Mouse (Mus musculus) liver, adult 2 months (tissue): ENCODE results near the gene Lgmn. TPM values are rescaled to one million over a fixed set of nuclear protein-coding genes. Genes with fewer than 3 reads are reported as not detected.

ENCODE experiments used
- DNase-seq: peaks from one replicate; pipeline ENCODE4 v3.0.0-alpha.2; 2011; ENCODE audit warnings: low read depth, low spot score; ENCODE audit errors: extremely low read depth
- H3K27ac ChIP-seq: fragments of 200-500 bp; replicated peaks from 2 replicates; pipeline ENCODE4 v1.5.1; 2012; ENCODE audit warnings: low read depth, mild to moderate bottlenecking, control low read depth, inconsistent platforms, low read length; ENCODE audit not compliant: insufficient read depth
- H3K27me3 ChIP-seq: fragments of 200-500 bp; 2 replicates; pipeline ENCODE4 v1.6.1; 2012; ENCODE audit warnings: mild to moderate bottlenecking, moderate library complexity, low read length, inconsistent platforms; ENCODE audit not compliant: control insufficient read depth, insufficient read depth
- H3K36me3 ChIP-seq: fragments of 200-500 bp; 2 replicates; pipeline ENCODE4 v1.6.1; 2012; ENCODE audit warnings: low read length, inconsistent platforms; ENCODE audit not compliant: control insufficient read depth, insufficient read depth
- H3K4me1 ChIP-seq: fragments of 200-500 bp; 2 replicates; pipeline ENCODE4 v1.6.1; 2011; ENCODE audit warnings: low read length; ENCODE audit not compliant: control insufficient read depth, insufficient read depth
- H3K4me3 ChIP-seq: fragments of 200-500 bp; 2 replicates; pipeline ENCODE4 v1.5.1; 2011; ENCODE audit warnings: low read depth, mild to moderate bottlenecking, control low read depth, low read length, moderate library complexity; ENCODE audit not compliant: insufficient read depth
- H3K79me2 ChIP-seq: fragments of 200-500 bp; 2 replicates; pipeline ENCODE4 v1.6.1; 2012; ENCODE audit warnings: inconsistent platforms, mild to moderate bottlenecking, low read length, moderate library complexity; ENCODE audit not compliant: control insufficient read depth, insufficient read depth
- H3K9ac ChIP-seq: fragments of 200-500 bp; 2 replicates; pipeline ENCODE4 v1.6.1; 2012; ENCODE audit warnings: low read depth, mild to moderate bottlenecking, control low read depth, inconsistent platforms, low read length
- CTCF ChIP-seq: fragments of 200-500 bp; IDR thresholded peaks from 2 replicates; pipeline ENCODE4 v1.5.1; 2011; ENCODE audit warnings: low read depth, low read length, control low read depth
- POLR2A ChIP-seq: fragments of 200-500 bp; IDR thresholded peaks from 2 replicates; pipeline ENCODE4 v1.6.1; 2011; ENCODE audit warnings: low read length, control low read depth; ENCODE audit not compliant: insufficient read depth; ENCODE audit errors: extremely low read depth
- WGBS: fragments of 180-500 bp; shearing (Covaris S2); methylation state at CpG from one replicate; pipeline ENCODE4 v1.1.7; 2018; 5-methylcytosine and 5-hydroxymethylcytosine counted together
- polyA plus RNA-seq: library from polyadenylated mRNA; depleted of rRNA; stranded (reverse); fragments of >200 nt; gene quantifications from 2 replicates; pipeline ENCODE4 v1.2.3, GENCODE M21; 2012; rRNA removed
- total RNA-seq: library from RNA; depleted of rRNA; stranded (reverse); fragments of >200 nt; gene quantifications from 2 replicates; pipeline ENCODE4 v1.2.3, GENCODE M21; 2014; rRNA removed

The Lgmn gene
- 59.6 and 60.6 TPM in 2 replicates for total RNA-seq
- polyA plus RNA-seq = 33.5 and 48.5 TPM in 2 replicates

DNA sequence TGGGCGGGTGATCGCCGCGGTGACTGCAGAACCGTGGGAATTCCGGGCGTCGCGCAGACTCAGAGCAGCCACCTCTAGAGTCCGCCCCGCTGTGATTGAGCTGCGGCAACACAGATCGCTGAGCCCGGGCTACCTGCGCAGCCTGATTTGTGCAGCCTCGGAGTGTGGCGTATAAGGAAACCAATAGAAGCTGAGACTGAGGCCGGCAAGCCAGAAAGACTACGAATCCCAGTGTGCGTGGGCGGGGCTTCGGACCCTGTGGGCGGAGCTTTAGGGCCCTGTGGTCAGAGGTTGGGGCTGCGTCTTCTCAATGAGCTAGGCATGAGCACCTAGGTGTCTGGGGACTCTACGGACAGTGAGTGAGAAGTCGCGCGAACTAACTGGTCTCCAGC, at the start of gene Lgmn:
Lgmn (minus strand) TSS at position 182 of the 392 bp plus-strand sequence.
- peak within 1 kb of the TSS; percentile 71 for H3K9ac ChIP-seq
- peak within 1 kb of the TSS; percentile 70 for H3K4me3 ChIP-seq
- TF ChIP-seq CTCF (no peak), POLR2A (0 out of 2 replicates have a peak, but pooled peaks have one; percentile 48)
- peaks cover 2% of the 10 kb centered on the region; the same call in 1 of the 2 replicates for H3K79me2 ChIP-seq
- H3K36me3 ChIP-seq = no peaks in the 10 kb centered on the region
- no peaks in the 10 kb centered on the region for H3K27me3 ChIP-seq
- H3K4me1 ChIP-seq = peaks cover 4% of the 10 kb centered on the region; the same call in 1 of the 2 replicates
- peak; percentile 94 for DNase-seq
- WGBS = under 1% methylated on average over 28 of the region's 28 CpGs
- peak within 1 kb of the TSS; percentile 64 for H3K27ac ChIP-seq

DNA sequence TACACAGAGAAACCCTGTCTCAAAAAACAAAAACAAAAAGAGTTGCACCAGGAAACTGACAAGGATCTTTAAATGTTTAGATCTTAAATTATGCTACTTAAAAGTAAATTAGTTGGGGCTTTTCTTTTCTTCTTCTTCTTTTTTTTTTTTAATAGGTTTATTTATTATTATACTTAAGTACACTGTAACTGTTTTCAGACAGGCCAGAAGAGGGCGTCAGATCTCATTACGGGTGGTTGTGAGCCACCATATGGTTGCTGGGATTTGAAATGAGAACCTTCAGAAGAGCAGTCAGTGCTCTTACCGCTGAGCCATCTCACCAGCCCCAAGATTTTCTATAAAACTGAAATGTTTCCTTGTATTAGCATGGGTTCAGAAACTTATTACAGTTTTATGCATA, 45.3 kb upstream of the Lgmn start:
- TF ChIP-seq POLR2A (no peak), CTCF (no peak)
- peaks cover 77% of the 10 kb centered on the region for H3K36me3 ChIP-seq
- no peaks in the 10 kb centered on the region for H3K27me3 ChIP-seq
- H3K27ac ChIP-seq = no peak overlapping the region
- no peaks in the 10 kb centered on the region for H3K4me1 ChIP-seq
- DNase-seq = no peak
- no peaks in the 10 kb centered on the region for H3K79me2 ChIP-seq
- H3K4me3 ChIP-seq = no peak overlapping the region
- H3K9ac ChIP-seq = no peak overlapping the region
- 73% methylated on average over 3 of the region's 3 CpGs for WGBS

DNA sequence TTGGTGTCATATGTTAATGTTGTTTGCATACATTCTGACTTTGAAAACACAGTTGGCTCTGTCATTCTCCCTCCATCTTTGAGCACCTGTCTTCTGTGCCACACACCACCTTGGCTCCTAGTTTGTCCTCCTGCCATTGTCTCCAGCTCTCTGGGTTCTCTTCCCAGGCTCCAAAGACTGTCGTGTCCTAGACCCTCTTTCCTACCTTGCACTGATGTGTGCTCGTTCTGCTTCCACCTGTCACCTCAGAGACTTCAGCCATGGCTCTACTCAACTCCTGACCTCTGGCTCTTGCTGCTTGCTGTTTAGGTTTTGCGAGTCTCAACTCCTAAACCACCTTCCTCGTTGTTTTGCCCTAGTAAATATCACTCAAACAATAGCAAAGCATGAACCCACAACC, 40.9 kb upstream of the Lgmn start:
- Histone ChIP-seq H3K4me3 (no peak overlapping the region), H3K27me3 (no peaks in the 10 kb centered on the region), H3K4me1 (no peaks in the 10 kb centered on the region), H3K9ac (no peak overlapping the region), H3K36me3 (peaks cover 70% of the 10 kb centered on the region), H3K27ac (no peak overlapping the region), H3K79me2 (no peaks in the 10 kb centered on the region)
- DNase-seq = no peak
- WGBS = 95% methylated on average over 4 of the region's 4 CpGs
- TF ChIP-seq CTCF (no peak), POLR2A (no peak)

DNA sequence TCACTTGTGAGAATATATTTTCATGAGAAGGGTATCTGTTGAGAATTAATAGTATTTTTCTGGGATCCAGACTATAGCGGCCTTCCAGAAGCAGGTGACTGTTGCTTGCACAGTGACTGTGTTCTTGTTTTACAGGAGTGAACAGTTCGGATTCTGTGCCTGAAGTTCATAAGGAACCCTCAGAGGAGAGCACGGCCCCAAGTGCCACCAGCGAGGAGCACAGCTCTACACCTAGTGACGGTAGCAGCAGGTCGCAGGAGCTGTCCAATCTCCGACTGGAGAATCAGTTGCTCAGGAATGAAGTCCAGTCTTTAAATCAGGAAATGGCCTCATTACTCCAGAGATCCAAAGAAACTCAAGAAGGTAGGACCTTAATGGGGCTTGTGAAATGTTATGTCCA, 34.8 kb upstream of the Lgmn start:
- Histone ChIP-seq H3K9ac (no peak overlapping the region), H3K4me1 (peaks cover 4% of the 10 kb centered on the region), H3K36me3 (peaks cover 47% of the 10 kb centered on the region), H3K27me3 (no peaks in the 10 kb centered on the region), H3K79me2 (no peaks in the 10 kb centered on the region), H3K4me3 (no peak overlapping the region), H3K27ac (no peak overlapping the region)
- no peak for TF ChIP-seq CTCF
- TF ChIP-seq POLR2A = no peak
- WGBS = 95% methylated on average over 7 of the region's 7 CpGs
- DNase-seq = no peak

DNA sequence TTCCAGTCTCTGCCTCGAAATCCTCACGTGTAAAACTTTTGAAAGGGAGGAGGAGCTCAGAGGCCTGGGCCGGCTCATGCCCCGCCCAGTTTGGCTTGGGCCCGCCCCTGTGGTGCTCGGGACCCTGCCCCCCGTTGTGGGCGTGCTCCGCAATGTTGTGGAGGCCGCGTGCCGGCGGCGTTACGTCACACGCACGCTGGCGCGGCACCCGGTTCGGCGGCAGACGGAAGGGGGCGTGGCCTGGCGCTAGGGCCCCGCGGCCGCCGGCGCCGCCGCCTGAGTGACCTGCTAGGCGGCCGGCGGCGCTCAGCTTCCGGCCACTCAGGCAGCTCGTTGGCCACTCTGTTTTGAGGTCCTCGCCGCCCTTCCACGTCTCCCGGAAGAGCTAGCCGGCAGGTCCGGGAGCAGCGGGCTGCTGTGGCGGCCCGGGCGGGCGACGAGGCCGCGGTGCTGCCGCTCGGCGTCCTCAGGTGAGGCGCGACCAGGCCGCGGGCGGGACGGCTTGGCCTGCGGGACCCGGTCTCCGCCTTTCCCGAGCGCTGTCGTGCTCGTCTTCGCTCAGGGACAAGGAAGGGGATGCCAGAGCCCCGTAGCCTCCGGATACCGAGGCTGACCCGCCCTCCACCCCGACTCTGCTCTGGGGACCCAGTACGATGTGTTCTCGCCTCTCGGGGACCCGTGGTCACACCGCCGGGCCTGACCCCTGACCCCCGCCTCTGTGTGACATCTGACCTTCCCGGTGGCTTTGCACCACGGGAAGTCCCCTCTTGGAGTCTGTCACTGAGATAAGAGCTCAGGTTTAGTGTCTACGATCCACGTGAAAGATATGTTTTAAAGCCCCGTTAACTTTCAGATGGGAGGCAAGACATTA, 29.5 kb upstream of the Lgmn start, which contains the start of gene Golga5:
Golga5 (plus strand) TSS at position 242 of the 871 bp plus-strand sequence.
- H3K4me1 ChIP-seq = peaks cover 4% of the 10 kb centered on the region
- H3K4me3 ChIP-seq = peak within 1 kb of the TSS; percentile 95
- H3K27ac ChIP-seq = peak within 1 kb of the TSS; percentile 86
- peak within 1 kb of the TSS; percentile 96 for H3K9ac ChIP-seq
- H3K79me2 ChIP-seq = no peaks in the 10 kb centered on the region
- TF ChIP-seq CTCF = no peak
- TF ChIP-seq POLR2A = peak; percentile 71; the same call in 1 of the 2 replicates
- H3K27me3 ChIP-seq = no peaks in the 10 kb centered on the region
- H3K36me3 ChIP-seq = peaks cover 17% of the 10 kb centered on the region
- under 1% methylated on average over 86 of the region's 86 CpGs for WGBS
- peak; percentile 81 for DNase-seq
